Mouse (Mus musculus) thymus, postnatal 14 days (tissue): ENCODE data around the gene Csnk1e.
A peak's percentile ranks its signal among the peaks of the same experiment; 100 is the strongest.

Experiments
- DNase-seq: peaks from one replicate; pipeline ENCODE4 v3.0.0; 2021

Csnk1e gene

GRCm38 (mm10) chr15:79442961-79443518 is 12.3 kb downstream of the Csnk1e start:
- DNase-seq = no peak

- DNase-seq = no peak
These were observed 13.1 kb downstream of the Csnk1e start for GRCm38 (mm10) chr15:79442257-79442611.

- peak; percentile 90 for DNase-seq
These were observed 13.8 kb downstream of the Csnk1e start for GRCm38 (mm10) chr15:79441331-79442256.

- DNase-seq = no peak
These were observed 14.6 kb downstream of the Csnk1e start for GRCm38 (mm10) chr15:79440651-79441330.

- peak; percentile 20 for DNase-seq
These were observed 15.1 kb downstream of the Csnk1e start for GRCm38 (mm10) chr15:79440223-79440622.

- DNase-seq = no peak
These were observed 16.0 kb downstream of the Csnk1e start for GRCm38 (mm10) chr15:79439386-79439785.

GRCm38 (mm10) chr15:79438816-79439215 is 16.6 kb downstream of the Csnk1e start:
- no peak for DNase-seq

- no peak for DNase-seq
These were observed 17.1 kb downstream of the Csnk1e start for GRCm38 (mm10) chr15:79438209-79438810.

GRCm38 (mm10) chr15:79437541-79438208 is 17.7 kb downstream of the Csnk1e start:
- no peak for DNase-seq

- DNase-seq = no peak
These were observed 18.9 kb downstream of the Csnk1e start for GRCm38 (mm10) chr15:79436481-79436921.

- no peak for DNase-seq
These were observed 20.1 kb downstream of the Csnk1e start for GRCm38 (mm10) chr15:79435191-79435671.

GRCm38 (mm10) chr15:79432892-79433291 is 22.5 kb downstream of the Csnk1e start:
- DNase-seq = no peak

GRCm38 (mm10) chr15:79432328-79432727 is 23.0 kb downstream of the Csnk1e start:
- DNase-seq = no peak

- DNase-seq = no peak
These were observed 23.4 kb downstream of the Csnk1e start for GRCm38 (mm10) chr15:79431925-79432324.

- no peak for DNase-seq
These were observed 24.8 kb downstream of the Csnk1e start for GRCm38 (mm10) chr15:79430461-79431000.

- no peak for DNase-seq
These were observed 25.4 kb downstream of the Csnk1e start for GRCm38 (mm10) chr15:79429994-79430393.

- no peak for DNase-seq
These were observed 25.8 kb downstream of the Csnk1e start for GRCm38 (mm10) chr15:79429527-79429926.

- no peak for DNase-seq
These were observed 26.8 kb downstream of the Csnk1e start for GRCm38 (mm10) chr15:79428616-79429015.

- no peak for DNase-seq
These were observed 27.9 kb downstream of the Csnk1e start for GRCm38 (mm10) chr15:79427516-79427915.

- DNase-seq = no peak
These were observed 29.9 kb downstream of the Csnk1e start for GRCm38 (mm10) chr15:79425516-79425915.

GRCm38 (mm10) chr15:79424602-79425001 is 30.8 kb downstream of the Csnk1e start:
- DNase-seq = no peak

- no peak for DNase-seq
These were observed 32.6 kb downstream of the Csnk1e start for GRCm38 (mm10) chr15:79422715-79423243.
